Mouse (Mus musculus) liver (tissue): ENCODE results near the gene Krtap31-2.

ENCODE experiments used
- DNase-seq: peaks from one replicate; pipeline ENCODE4 v3.0.0-alpha.2; 2020; ENCODE audit warnings: mixed read lengths

Gene Krtap31-2

GRCm38 (mm10) chr11:99935991-99936390, at the start of gene Krtap31-2:
TSS of gene Krtap31-2 (plus strand) at chr11:99936291.
- no peak for DNase-seq

DNA sequence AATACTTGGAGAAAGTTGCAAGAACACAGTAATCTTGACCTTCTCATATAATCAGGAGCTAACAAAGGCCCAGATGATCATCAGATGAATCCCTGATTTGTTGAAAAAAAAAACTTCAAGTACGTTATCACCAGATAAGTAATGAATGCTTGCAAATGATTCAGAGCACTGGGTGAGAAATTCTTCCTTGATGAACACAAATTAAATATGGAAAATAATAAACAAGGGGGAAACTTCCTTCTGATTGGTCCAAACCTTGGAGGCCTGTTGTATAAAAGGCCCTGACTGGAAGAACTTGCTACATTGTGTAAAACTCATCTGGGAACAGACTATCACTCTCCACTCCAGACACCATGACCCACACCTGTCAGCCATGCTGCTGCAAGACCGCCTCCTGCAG, 28.5 kb upstream of the Krtap31-2 start, which contains the start of gene Krtap31-1:
Gene Krtap31-1 (plus strand): TSS at position 301 of the 400 bp plus-strand sequence.
- no peak for DNase-seq

- DNase-seq = no peak
Measured at GRCm38 (mm10) chr11:99914451-99914850, 21.6 kb upstream of the Krtap31-2 start, which contains the start of gene Gm11565. TSS of gene Gm11565 (plus strand) at chr11:99914751.

GRCm38 (mm10) chr11:99937751-99938264, 1.7 kb downstream of the Krtap31-2 start:
- DNase-seq = no peak

DNA sequence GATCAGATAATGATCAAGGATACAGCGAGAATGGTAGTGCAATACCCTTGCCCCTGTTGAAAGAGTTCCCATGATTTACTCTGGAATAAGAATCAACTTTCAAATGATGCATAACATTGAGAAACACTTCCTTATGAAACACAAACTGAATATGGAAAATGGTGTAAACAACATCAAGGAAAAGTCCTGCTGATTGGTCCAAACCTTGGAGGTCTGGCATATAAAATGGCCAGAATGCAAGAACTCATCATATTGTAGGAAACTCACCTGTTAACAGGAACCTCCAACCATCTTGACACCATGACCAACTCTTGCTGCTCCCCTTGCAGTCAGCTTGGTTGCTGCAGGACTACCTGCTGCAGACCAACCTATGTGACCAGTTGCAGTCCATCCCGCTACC, 12.1 kb downstream of the Krtap31-2 start, which contains the start of gene Krtap9-5:
Gene Krtap9-5 (plus strand): TSS at position 301 of the 400 bp plus-strand sequence.
- DNase-seq = no peak

GRCm38 (mm10) chr11:99964213-99964612, 28.1 kb downstream of the Krtap31-2 start:
- no peak for DNase-seq

DNA sequence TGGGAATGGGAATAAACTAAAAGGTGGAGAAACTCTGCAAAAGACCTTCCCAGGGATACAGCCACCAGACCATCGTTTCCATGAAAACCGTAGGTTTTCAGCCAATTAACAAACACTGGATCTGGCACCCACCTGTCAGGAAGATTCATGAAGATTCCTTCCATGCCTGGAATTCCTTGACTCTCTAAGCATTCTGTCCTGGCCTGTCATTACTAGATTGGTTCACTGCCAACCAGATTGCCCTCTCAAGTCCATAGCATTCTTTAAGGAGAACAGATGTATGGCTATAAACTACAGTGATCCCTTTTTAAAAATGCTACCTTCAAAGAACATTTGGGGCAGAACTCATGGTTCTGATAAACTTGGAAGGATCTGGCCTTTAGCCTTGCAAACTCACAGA, 29.9 kb downstream of the Krtap31-2 start:
- DNase-seq = no peak

DNA sequence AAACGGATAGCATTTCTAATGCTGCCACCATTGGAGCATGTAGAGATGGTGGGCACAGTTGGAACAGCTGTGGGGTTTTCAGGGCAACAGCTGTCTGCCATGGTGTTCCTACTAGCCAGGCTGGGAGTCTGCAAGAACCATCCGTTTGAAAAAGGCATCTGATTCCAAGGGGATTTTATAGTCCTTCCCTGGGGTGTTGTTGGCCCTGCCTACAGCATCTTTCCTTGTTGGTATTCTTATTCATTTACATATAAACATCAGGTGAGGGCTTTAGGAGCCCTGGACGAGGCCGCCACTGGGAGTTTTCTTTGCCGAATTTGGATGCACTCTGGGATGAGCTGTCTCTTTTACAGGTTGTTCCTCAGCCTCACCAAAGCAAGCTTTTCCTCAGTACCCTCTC, 42.9 kb downstream of the Krtap31-2 start, which contains the start of gene Krtap29-1:
Gene Krtap29-1 (minus strand): TSS at position 101 of the 400 bp plus-strand sequence.
- DNase-seq = no peak

- no peak for DNase-seq
Measured at GRCm38 (mm10) chr11:99982731-99983130, 46.6 kb downstream of the Krtap31-2 start.

DNA sequence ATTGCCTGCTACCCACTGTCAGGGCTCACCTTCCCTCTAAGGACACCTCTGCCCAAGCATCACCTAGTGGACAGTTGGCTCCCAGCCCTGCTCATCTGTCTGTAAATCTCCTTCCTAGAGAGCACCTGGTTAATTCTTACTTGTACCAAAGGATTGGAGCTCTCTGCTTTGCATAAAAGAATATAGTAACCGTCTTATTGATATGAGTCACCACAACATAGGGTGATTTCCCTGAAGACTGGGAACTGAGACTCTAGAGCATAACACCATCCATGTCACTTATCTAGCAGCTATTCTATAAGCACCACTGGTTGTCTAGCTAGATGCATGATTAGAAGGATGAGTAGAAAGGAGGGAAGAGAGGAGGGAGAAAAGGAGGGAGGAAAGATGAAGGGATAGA, 47.4 kb downstream of the Krtap31-2 start:
- DNase-seq = no peak

DNA sequence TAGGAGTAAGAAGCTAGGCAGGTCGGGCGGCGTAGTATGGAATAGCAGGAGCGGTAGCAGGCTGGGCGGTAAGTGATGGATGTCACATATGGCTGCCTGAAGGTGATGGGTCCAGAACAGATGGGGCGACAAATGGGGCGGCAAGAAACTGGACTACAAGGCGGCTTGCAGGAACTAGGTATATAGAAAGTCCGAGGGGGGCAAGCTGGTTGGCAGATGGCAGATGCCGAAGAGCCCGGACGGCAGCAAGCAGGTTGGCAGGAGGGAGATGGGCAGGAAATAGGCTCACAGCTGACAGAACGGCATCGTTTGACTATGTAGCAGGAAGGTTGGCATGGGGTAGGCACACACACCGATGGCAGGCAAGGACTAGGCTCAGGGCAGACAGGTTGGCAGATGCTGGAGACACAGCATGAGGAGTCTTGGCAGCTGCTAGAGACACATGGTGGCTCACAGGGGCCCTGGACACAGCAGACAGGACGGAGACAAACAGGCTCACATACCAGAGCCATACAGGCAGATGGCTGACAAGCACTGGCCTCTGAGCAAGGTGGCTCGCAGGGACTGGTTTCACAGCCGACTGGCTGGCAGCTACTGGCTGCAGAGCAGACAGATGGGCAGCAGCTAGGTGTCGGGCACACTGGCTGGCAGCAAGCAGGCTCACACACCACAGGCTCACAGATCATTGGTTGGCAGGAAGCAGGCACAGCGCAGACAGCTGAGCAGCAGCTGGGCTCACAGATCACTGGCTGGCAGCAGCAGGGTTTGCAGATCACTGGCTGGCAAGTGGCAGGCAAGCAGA, 49.4 kb downstream of the Krtap31-2 start:
- DNase-seq = no peak

DNA sequence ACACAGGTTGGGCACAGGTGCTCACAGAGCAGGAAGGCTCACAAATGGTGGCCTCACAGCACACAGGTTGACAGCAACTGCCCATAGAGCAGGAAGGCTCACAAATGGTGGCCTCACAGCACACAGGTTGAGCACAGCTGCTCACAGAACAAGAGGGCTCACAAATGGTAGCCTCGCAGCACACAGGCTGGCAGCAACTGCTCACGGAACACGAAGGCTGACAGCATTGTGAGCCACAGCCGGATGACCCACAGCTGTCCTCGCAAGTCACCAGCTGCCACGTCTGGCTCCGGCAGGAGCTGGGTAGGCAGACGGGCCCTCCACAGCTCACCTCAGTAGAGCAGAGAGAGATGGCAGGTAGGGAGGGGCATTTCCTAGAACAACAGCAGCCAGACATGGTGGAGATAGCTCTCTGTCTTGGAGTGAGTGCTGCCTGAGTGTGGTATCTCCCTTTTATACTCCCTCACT, 50.1 kb downstream of the Krtap31-2 start, which contains the start of gene Krtap16-1:
Gene Krtap16-1 (minus strand): TSS at position 418 of the 468 bp plus-strand sequence.
- DNase-seq = no peak
